Mouse (Mus musculus) hindbrain, embryonic 10.5 days (tissue): ENCODE data around the gene Cab39l. TPM values are rescaled to one million over a fixed set of nuclear protein-coding genes. Genes with fewer than 3 reads are reported as not detected.
"Not testable (repeated sequence)": the region's sequence is repeated elsewhere in the genome, so short reads cannot be mapped to it uniquely, and the experiment has no call there.

Experiments used
- DNase-seq: peaks from one replicate; pipeline ENCODE4 v3.0.0-alpha.2; 2017; ENCODE audit warnings: low spot score
- H3K27ac ChIP-seq: fragments of 300-500 bp; sonication (generic); 2 replicates; pipeline ENCODE4 v1.5.1; 2016; ENCODE audit warnings: mild to moderate bottlenecking, moderate library complexity
- H3K27me3 ChIP-seq: fragments of 300-500 bp; sonication (generic); 2 replicates; pipeline ENCODE4 v1.6.1; 2016; ENCODE audit warnings: mild to moderate bottlenecking; ENCODE audit not compliant: poor library complexity, insufficient read depth, severe bottlenecking
- H3K36me3 ChIP-seq: fragments of 300-500 bp; sonication (generic); 2 replicates; pipeline ENCODE4 v1.6.1; 2016; ENCODE audit warnings: mild to moderate bottlenecking, moderate library complexity
- H3K4me1 ChIP-seq: fragments of 300-500 bp; sonication (generic); replicated peaks from 2 replicates; pipeline ENCODE4 v1.6.1; 2016; ENCODE audit warnings: mild to moderate bottlenecking
- H3K4me3 ChIP-seq: fragments of 300-500 bp; sonication (generic); 2 replicates; pipeline ENCODE4 v1.5.1; 2016; ENCODE audit warnings: mild to moderate bottlenecking, moderate library complexity
- H3K9me3 ChIP-seq: fragments of 300-500 bp; sonication (generic); 2 replicates; pipeline ENCODE4 v1.6.1; 2016; ENCODE audit warnings: mild to moderate bottlenecking, moderate library complexity
- WGBS: fragments of 180-500 bp; shearing (Covaris S2); methylation state at CpG from one replicate; pipeline ENCODE4 v1.1.7; 2016; 5-methylcytosine and 5-hydroxymethylcytosine counted together
- polyA plus RNA-seq: library from polyadenylated mRNA; unstranded; fragments of >200 nt; fragmentation: Nextera tagmentation; extraction: Ambion mirVana; gene quantifications from 2 replicates; pipeline ENCODE4 v1.2.1, GENCODE M21; 2016

Cab39l gene
- 38.3 and 44.3 TPM in 2 replicates for polyA plus RNA-seq

- Histone ChIP-seq H3K9me3 (no peaks in the 10 kb centered on the region), H3K4me3 (peak within 1 kb of the TSS; percentile 92), H3K4me1 (peaks cover 14% of the 10 kb centered on the region), H3K27ac (peak within 1 kb of the TSS; percentile 92), H3K27me3 (no peaks in the 10 kb centered on the region), H3K36me3 (0 out of 2 replicates have a peak, but pooled peaks cover 3% of the 10 kb centered on the region)
- DNase-seq = peak; percentile 93
- under 1% methylated on average over 66 of the region's 66 CpGs for WGBS
These were observed at the start of gene Cab39l, which contains the start of gene Setdb2 for GRCm38 (mm10) chr14:59440558-59441471. Gene Cab39l, plus strand, starts transcription at chr14:59440972. Gene Setdb2, minus strand, starts transcription at chr14:59440884.

- WGBS = 93% methylated on average over 3 of the region's 3 CpGs
- Histone ChIP-seq H3K4me1 (no peaks in the 10 kb centered on the region), H3K27ac (no peak within 1 kb of the TSS)
These were observed 45.5 kb upstream of the Cab39l start, which contains the start of gene Phf11c for GRCm38 (mm10) chr14:59395281-59395680. Gene Phf11c, minus strand, starts transcription at chr14:59395381.

GRCm38 (mm10) chr14:59396999-59397398 is 43.8 kb upstream of the Cab39l start:
- no peak for DNase-seq
- peaks cover 12% of the 10 kb centered on the region for H3K36me3 ChIP-seq
- WGBS = 86% methylated on average over 2 of the region's 2 CpGs
- H3K27ac ChIP-seq = no peak overlapping the region
- H3K9me3 ChIP-seq = no peaks in the 10 kb centered on the region
- H3K4me1 ChIP-seq = no peaks in the 10 kb centered on the region
- no peak overlapping the region for H3K4me3 ChIP-seq
- no peaks in the 10 kb centered on the region for H3K27me3 ChIP-seq

More at GRCm38 (mm10) chr14:59395281-59395680, 45.5 kb upstream of the Cab39l start, which contains the start of gene Phf11c:
- Histone ChIP-seq H3K27me3 (no peaks in the 10 kb centered on the region), H3K36me3 (peaks cover 3% of the 10 kb centered on the region; the same call in 1 of the 2 replicates), H3K9me3 (no peaks in the 10 kb centered on the region), H3K4me3 (no peak within 1 kb of the TSS)
- no peak for DNase-seq

GRCm38 (mm10) chr14:59414979-59415378 is 25.8 kb upstream of the Cab39l start:
- H3K27ac ChIP-seq, DNase-seq, H3K4me3 ChIP-seq, H3K4me1 ChIP-seq, H3K27me3 ChIP-seq, H3K9me3 ChIP-seq: not testable (repeated sequence)
- WGBS = 95% methylated on average over 2 of the region's 2 CpGs
- H3K36me3 ChIP-seq = peaks cover 52% of the 10 kb centered on the region

GRCm38 (mm10) chr14:59418171-59418570 is 22.6 kb upstream of the Cab39l start:
- no peaks in the 10 kb centered on the region for H3K4me1 ChIP-seq
- no peak overlapping the region for H3K27ac ChIP-seq
- WGBS = 88% methylated on average over 4 of the region's 4 CpGs
- peaks cover 36% of the 10 kb centered on the region for H3K36me3 ChIP-seq
- H3K9me3 ChIP-seq = no peaks in the 10 kb centered on the region
- DNase-seq = no peak
- H3K27me3 ChIP-seq = no peaks in the 10 kb centered on the region
- H3K4me3 ChIP-seq = no peak overlapping the region

GRCm38 (mm10) chr14:59422912-59423663 is 17.7 kb upstream of the Cab39l start:
- peaks cover 4% of the 10 kb centered on the region; the same call in 1 of the 2 replicates for H3K36me3 ChIP-seq
- H3K9me3 ChIP-seq = no peaks in the 10 kb centered on the region
- no peaks in the 10 kb centered on the region for H3K27me3 ChIP-seq
- no peak for DNase-seq
- no peaks in the 10 kb centered on the region for H3K4me1 ChIP-seq
- WGBS = 78% methylated on average over 11 of the region's 11 CpGs
- H3K4me3 ChIP-seq = no peak overlapping the region
- H3K27ac ChIP-seq = no peak overlapping the region

- Histone ChIP-seq H3K27me3 (no peaks in the 10 kb centered on the region), H3K9me3 (no peaks in the 10 kb centered on the region), H3K36me3 (peaks cover 13% of the 10 kb centered on the region; the same call in 1 of the 2 replicates), H3K4me3 (no peak overlapping the region), H3K27ac (no peak overlapping the region), H3K4me1 (no peaks in the 10 kb centered on the region)
- DNase-seq = no peak
- 83% methylated on average over 1 of the region's 1 CpGs for WGBS
These were observed 10.2 kb upstream of the Cab39l start for GRCm38 (mm10) chr14:59430556-59430955.

- Histone ChIP-seq H3K9me3 (no peaks in the 10 kb centered on the region), H3K27ac (no peak overlapping the region), H3K27me3 (no peaks in the 10 kb centered on the region), H3K4me3 (no peak overlapping the region), H3K36me3 (peaks cover 10% of the 10 kb centered on the region; the same call in 1 of the 2 replicates), H3K4me1 (peaks cover under 1% of the 10 kb centered on the region; the same call in 1 of the 2 replicates)
- WGBS = 73% methylated on average over 2 of the region's 2 CpGs
- no peak for DNase-seq
These were observed 6.9 kb upstream of the Cab39l start for GRCm38 (mm10) chr14:59433902-59434301.

GRCm38 (mm10) chr14:59435206-59435605 is 5.6 kb upstream of the Cab39l start:
- Histone ChIP-seq H3K4me3 (no peak overlapping the region), H3K27ac (no peak overlapping the region), H3K27me3 (no peaks in the 10 kb centered on the region)

GRCm38 (mm10) chr14:59437398-59437797 is 3.4 kb upstream of the Cab39l start:
- no peak overlapping the region for H3K4me3 ChIP-seq
- H3K27me3 ChIP-seq = no peaks in the 10 kb centered on the region
- no peak overlapping the region for H3K27ac ChIP-seq
- H3K9me3 ChIP-seq = no peaks in the 10 kb centered on the region
- no peak for DNase-seq
- H3K36me3 ChIP-seq = 0 out of 2 replicates have a peak, but pooled peaks cover 3% of the 10 kb centered on the region
- 90% methylated on average over 3 of the region's 3 CpGs for WGBS
- peaks cover 14% of the 10 kb centered on the region for H3K4me1 ChIP-seq

More at GRCm38 (mm10) chr14:59435206-59435605, 5.6 kb upstream of the Cab39l start:
- Histone ChIP-seq H3K4me1 (peaks cover 14% of the 10 kb centered on the region), H3K9me3 (no peaks in the 10 kb centered on the region), H3K36me3 (0 out of 2 replicates have a peak, but pooled peaks cover 3% of the 10 kb centered on the region)
- no peak for DNase-seq

- no peaks in the 10 kb centered on the region for H3K27me3 ChIP-seq
- 0 out of 2 replicates have a peak, but pooled peaks cover 3% of the 10 kb centered on the region for H3K36me3 ChIP-seq
- H3K4me1 ChIP-seq = peaks cover 14% of the 10 kb centered on the region
- no peak overlapping the region for H3K4me3 ChIP-seq
- no peak overlapping the region for H3K27ac ChIP-seq
- no peak for DNase-seq
- WGBS = 91% methylated on average over 2 of the region's 2 CpGs
- no peaks in the 10 kb centered on the region for H3K9me3 ChIP-seq
These were observed 2.3 kb upstream of the Cab39l start for GRCm38 (mm10) chr14:59438505-59438904.

- no peak for DNase-seq
These were observed 733 bp upstream of the Cab39l start for GRCm38 (mm10) chr14:59440039-59440438.

More at GRCm38 (mm10) chr14:59440039-59440438, 733 bp upstream of the Cab39l start:
- WGBS = 25% methylated on average over 7 of the region's 7 CpGs
- H3K9me3 ChIP-seq = no peaks in the 10 kb centered on the region
- peaks cover 14% of the 10 kb centered on the region for H3K4me1 ChIP-seq
- H3K4me3 ChIP-seq = peak overlapping the region; percentile 92
- 0 out of 2 replicates have a peak, but pooled peaks cover 3% of the 10 kb centered on the region for H3K36me3 ChIP-seq
- H3K27ac ChIP-seq = peak overlapping the region; percentile 92
- no peaks in the 10 kb centered on the region for H3K27me3 ChIP-seq
